Comparison of ENCODE assay signal across 1 mouse cellular context in genomic region chr11:69601768-69602167, GRCm38 (mm10).
TF ChIP-seq lines count a peak whose summit lies in the region.

No protein-coding gene starts in this region.

TF ChIP-seq in MEL, 35 proteins besides CTCF, POLR2A, EP300 and RAD21 (continued from another document):
- no peak for TF ChIP-seq MEF2A (IDR thresholded peaks at IDR 0.05; ENCODE audit: extremely low read depth, insufficient replicate concordance, low read depth, low read length, poor library complexity, severe bottlenecking)
- TF ChIP-seq KAT2A (conservative IDR thresholded peaks at IDR 0.05; ENCODE audit: low read depth, low read length) = no peak
- TF ChIP-seq MYC (IDR thresholded peaks at IDR 0.05; ENCODE audit: low read depth, low read length) = no peak
- no peak for TF ChIP-seq ZKSCAN1 (IDR thresholded peaks at IDR 0.05; ENCODE audit: low read depth, low read length)
- no peak for TF ChIP-seq MAZ (IDR thresholded peaks at IDR 0.05; ENCODE audit: low read depth, low read length)
- TF ChIP-seq GATA1 (IDR thresholded peaks at IDR 0.05; ENCODE audit: low read depth, low read length) = peak; percentile 48
- 0 out of 2 replicates have a peak, but pooled peaks have one; percentile 21 for TF ChIP-seq TCF12 (IDR thresholded peaks at IDR 0.05; ENCODE audit: low read depth, low read length)
- TF ChIP-seq ZMIZ1 (IDR thresholded peaks at IDR 0.05; ENCODE audit: low read depth, low read length) = 0 out of 2 replicates have a peak, but pooled peaks have one; percentile 45
- no peak for TF ChIP-seq ELF1 (IDR thresholded peaks at IDR 0.05; ENCODE audit: low read depth, low read length)
- 0 out of 2 replicates have a peak, but pooled peaks have one; percentile 29 for TF ChIP-seq RCOR1 (IDR thresholded peaks at IDR 0.05; ENCODE audit: low read depth, low read length)
- TF ChIP-seq SMC3 (IDR thresholded peaks at IDR 0.05; ENCODE audit: low read depth, low read length) = no peak
- 0 out of 2 replicates have a peak, but pooled peaks have one; percentile 9 for TF ChIP-seq MYB (IDR thresholded peaks at IDR 0.05; ENCODE audit: low read depth, low read length)
- TF ChIP-seq ETS1 (IDR thresholded peaks at IDR 0.05; ENCODE audit: low read depth, low read length) = 0 out of 2 replicates have a peak, but pooled peaks have one; percentile 2
- TF ChIP-seq ZNF384 (IDR thresholded peaks at IDR 0.05; ENCODE audit: low read depth, low read length) = no peak
- TF ChIP-seq MXI1 (IDR thresholded peaks at IDR 0.05; ENCODE audit: low read depth, low read length) = peak; percentile 28; the same call in 1 of the 2 replicates
- TF ChIP-seq CHD1 (IDR thresholded peaks at IDR 0.05; ENCODE audit: low read depth, low read length) = no peak
- TF ChIP-seq USF1 (IDR thresholded peaks at IDR 0.05; ENCODE audit: low read depth, low read length) = no peak
- TF ChIP-seq USF2 (IDR thresholded peaks at IDR 0.05; ENCODE audit: borderline replicate concordance in 1 of 2, insufficient read depth in 1 of 2, low read depth in 1 of 2, low read length in 2 of 2) = no peak
- peak; percentile 21; the same call in 1 of the 2 replicates for TF ChIP-seq NRF1 (IDR thresholded peaks at IDR 0.05; ENCODE audit: insufficient read depth, low read depth, low read length, poor library complexity, severe bottlenecking)
- no peak for TF ChIP-seq JUND (IDR thresholded peaks at IDR 0.05; ENCODE audit: low read depth, low read length)
- TF ChIP-seq HCFC1 (IDR thresholded peaks at IDR 0.05; ENCODE audit: low read depth, low read length) = no peak
- TF ChIP-seq ZC3H11A (IDR thresholded peaks at IDR 0.05; ENCODE audit: low read depth, low read length) = no peak
- TF ChIP-seq E2F4 (IDR thresholded peaks at IDR 0.05; ENCODE audit: borderline replicate concordance, low read depth, low read length) = no peak
- TF ChIP-seq BHLHE40 (IDR thresholded peaks at IDR 0.05; ENCODE audit: borderline replicate concordance, low read depth, low read length) = no peak
- no peak for TF ChIP-seq POLR2AphosphoS2 (IDR thresholded peaks at IDR 0.05; ENCODE audit: low read length)
- TF ChIP-seq SIN3A (IDR thresholded peaks at IDR 0.05; ENCODE audit: low read length) = peak; percentile 45; the same call in 1 of the 2 replicates
- TF ChIP-seq NELFE (IDR thresholded peaks at IDR 0.05; ENCODE audit: low read depth, low read length) = 0 out of 2 replicates have a peak, but pooled peaks have one; percentile 16
- no peak for TF ChIP-seq MAFK (IDR thresholded peaks at IDR 0.05; ENCODE audit: borderline replicate concordance, low read depth, low read length)
- no peak for TF ChIP-seq TAL1 (IDR thresholded peaks at IDR 0.05; ENCODE audit: low read length)
